Mouse (Mus musculus): Measurements from ENCODE around the gene Cadps2. TPM values are rescaled to one million over a fixed set of nuclear protein-coding genes. Genes with fewer than 3 reads are reported as not detected.

Gene Cadps2
- total RNA-seq, 2 experiments from 2014 or later: 1.5 to 1.9 TPM

DNA sequence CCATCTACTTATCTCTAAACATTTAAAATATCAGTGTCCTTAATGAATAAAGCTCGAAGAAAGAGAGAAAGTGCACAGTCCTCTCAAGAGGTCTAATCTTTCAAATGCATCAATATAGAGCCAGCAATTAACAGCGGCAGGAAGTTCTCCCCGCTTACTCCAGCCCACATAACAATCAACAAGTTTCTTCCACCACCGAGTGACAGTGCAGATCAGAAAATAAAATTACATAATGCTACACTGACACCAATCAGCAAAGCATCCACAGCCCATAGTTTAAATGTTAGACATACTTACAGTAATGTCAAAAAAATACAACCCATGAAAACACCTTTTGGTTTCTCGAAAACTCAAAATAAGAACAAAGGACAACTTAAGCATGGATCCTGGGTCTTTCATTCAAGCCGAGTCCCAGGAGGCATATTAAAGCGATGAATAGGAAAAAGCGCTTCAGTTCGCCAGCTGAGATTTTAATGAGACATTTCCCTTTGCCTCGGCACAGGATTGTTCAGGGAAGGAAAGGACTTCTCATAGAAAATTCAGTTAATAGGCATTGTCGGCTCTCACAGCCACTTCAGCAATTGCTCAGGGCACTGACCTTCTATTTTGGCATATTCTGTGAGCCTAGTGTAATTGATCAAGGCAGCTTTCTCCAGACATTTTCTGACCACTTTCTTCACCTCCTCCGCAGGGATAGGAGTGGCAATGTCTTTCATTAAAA, 456.8 kb downstream of the Cadps2 start:
- intact Hi-C loops (cut with DNase I): no loop called here
- no peak for DNase-seq

DNA sequence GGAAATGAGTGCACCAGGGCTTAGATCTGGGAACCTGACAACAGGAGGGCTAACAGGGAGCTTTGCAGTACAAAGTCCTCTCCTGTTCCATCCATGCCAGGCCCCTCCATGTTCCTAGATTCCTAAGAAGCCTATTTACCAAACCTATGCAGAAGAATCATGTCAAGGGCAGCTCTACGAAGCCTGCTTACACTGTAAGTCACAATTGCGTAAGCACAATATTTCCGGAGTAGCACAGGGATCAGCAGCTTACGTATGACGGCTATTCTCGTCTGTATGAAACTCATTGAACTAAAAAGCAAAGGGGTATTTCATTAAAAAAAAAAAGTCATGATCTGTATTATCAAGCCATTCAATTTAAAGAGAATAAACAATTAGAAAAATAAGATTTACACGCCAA, 462.9 kb downstream of the Cadps2 start:
- no peak for DNase-seq
- intact Hi-C loops (cut with DNase I): no loop called here

DNA sequence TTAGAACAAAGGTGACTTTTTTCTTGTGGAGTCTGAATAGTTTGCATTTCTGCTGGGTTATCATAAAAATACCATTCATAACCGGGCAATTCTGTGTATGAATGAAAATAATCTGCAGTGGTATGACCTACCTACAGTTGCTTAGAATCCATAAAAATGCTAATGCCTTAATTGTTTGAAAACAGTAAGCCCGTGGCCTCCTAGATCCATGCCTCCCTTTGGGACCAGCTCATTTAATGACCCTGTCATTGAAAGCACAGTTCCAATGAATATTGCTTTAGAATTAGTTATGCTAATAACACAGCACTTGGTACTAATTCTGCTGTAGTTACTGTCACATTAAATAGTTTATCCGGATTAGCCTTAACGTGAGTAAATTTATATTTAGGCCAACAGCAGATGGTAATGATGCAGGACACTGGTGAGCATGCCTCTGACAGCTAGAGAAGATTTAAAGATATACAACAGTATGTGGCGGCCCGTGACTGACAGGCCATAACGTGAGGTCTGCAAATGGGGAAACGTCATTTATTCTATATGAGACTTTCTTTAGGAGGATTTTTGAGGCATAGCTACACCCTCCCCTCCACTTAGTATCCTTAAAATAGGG, 477.3 kb downstream of the Cadps2 start:
- no peak for DNase-seq
- intact Hi-C loops (cut with DNase I): no loop called here

DNA sequence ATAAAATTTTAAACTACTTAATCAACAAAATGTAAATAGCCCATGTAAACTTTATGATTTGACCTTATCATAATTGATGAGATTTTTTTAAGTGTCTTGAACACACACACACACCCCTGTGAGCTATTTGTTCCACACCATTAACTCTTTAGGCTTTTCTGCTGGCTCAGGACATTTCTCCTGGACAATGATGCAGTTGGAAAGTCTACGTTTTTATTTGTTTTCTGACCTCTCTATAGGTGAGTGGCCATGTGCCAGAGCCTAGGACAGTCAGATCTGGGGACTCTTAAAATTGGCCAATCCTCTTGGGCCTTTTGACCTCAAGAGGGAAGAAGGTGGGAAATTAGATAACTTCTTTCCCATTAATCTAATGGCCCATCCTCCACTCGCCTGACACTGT, 478.6 kb downstream of the Cadps2 start:
- no peak for DNase-seq

DNA sequence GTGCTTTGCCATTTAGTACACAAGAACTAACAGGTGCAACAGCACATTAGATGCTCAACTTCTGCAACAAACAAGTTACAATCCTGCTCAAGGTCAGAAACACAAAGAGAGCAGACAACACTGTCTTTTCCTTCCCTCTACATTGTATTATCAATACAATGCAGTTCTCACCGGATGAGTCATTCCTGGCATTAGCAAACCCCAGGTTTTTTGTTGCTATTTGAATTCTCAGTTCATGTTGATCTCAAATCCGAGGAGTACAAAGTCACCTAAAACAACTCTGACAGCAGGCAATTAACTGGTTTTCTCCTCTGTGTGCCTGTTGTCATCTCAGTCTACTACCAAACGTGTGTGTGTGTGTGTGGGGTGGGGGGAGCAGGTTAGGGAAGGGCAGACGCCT, 483.1 kb downstream of the Cadps2 start:
- no peak for DNase-seq
- intact Hi-C loops (cut with DNase I): no loop called here

More for the DNA sequence above, 478.6 kb downstream of the Cadps2 start:
- intact Hi-C loops (cut with DNase I): no loop called here

DNA sequence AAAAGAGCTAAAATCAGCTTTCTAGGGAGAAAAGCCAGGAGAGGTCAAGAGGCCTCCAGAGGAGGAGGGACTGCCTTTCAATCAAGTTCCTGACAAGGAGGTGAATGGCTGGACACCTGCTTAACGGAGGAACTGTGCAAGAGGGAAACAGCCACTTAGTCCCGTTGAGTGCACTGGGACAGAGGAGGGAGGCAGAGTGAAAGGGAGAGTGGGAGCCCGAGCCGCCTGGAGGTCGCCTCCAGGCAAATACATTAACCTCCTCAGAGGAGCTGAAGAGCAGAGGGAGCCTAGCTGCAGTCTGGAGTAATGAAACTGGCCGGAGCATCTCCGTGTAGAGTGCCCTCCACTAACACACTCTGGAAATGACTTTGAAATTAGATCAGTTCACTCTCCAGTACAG, 485.7 kb downstream of the Cadps2 start:
- DNase-seq: no peak
- intact Hi-C loops (cut with DNase I): no loop called here

DNA sequence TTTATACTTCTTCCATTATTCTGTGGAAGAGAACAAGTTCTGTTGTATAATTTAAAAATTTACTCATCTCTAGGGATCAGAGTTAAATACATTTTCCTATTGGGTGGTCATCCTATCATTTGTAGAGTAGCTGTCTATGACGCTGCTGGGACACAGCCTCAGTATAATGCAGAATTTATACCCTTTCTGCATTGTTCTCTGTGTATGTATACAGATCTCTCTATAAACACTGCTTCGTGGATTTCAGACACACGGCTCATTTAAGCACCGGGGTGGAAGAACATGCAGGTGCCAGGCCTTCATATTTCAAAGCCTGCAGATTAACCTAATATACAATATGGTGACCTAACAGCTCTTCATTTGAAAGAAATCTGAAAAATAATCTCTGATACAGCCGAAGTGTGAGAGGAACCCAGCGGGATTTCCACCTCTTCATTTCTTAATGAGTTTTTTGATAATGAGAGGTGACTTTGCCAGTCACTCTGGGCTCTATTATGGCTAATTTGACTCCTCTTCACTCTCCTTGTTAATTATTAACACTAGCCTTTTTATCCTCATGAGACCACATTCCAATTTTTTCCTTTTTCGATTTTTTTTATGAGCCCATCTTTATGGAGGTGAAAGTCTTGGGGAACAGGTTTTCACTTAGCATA, 501.7 kb downstream of the Cadps2 start:
- no peak for DNase-seq
- intact Hi-C loops (cut with DNase I): no loop called here

DNA sequence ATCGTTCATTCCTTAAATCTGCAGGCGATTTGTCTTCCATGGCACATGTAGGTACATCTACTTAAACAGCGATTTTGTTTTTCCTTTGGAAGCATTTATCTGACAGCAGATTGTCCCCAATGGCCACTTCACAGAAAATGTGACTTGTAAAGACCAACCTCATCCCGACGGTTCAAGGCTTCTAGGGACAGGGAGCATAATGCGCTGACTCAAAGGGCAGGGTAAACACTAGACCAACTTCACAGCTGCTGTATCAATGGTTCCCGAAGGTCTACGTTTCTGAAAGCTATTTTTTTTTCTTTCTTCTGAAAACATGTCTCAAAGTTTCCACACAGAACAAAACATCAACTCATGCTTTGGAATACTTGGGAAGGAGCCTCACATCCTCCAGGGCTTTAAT, 524.3 kb downstream of the Cadps2 start:
- no peak for DNase-seq
- intact Hi-C loops (cut with DNase I): no loop called here

DNA sequence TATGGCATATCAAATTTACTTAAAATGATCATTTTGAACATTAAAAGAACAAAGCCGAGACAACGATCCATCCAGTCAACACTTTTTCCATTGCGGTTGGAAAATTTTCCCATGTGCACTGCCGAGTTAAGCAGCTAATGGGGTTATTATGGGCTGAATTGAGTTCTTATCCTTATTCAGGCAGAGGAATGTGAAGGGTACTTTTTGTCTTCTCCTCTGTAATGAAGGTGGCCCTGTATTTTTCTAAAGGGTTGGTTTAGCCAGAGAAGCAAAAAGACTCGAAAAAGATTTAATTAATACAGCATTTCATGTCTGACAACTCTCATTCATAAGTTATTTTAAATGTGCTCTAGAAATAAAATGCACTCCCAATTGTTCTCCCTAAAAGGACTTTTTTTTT, 524.9 kb downstream of the Cadps2 start:
- DNase-seq: no peak
- intact Hi-C loops (cut with DNase I): no loop called here

DNA sequence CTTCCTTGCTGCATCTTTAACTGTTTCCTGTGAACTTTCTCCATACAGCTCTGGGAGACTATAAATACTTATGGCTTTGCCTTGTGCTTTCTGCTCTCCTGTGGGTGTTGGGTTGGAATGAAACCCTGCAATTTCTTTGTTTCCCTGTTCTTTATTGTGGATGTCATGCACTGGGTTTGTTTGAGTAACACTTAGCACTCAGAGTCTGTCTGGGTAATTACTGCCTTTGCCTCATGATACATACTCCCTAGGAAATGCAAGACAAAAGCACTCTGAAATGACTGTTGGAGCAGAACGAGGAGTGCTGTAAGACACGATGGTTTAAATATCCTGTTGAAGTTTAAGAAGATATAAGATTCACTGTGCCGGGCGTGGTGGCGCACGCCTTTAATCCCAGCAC, 533.2 kb downstream of the Cadps2 start:
- intact Hi-C loops (cut with DNase I): no loop called here

DNA sequence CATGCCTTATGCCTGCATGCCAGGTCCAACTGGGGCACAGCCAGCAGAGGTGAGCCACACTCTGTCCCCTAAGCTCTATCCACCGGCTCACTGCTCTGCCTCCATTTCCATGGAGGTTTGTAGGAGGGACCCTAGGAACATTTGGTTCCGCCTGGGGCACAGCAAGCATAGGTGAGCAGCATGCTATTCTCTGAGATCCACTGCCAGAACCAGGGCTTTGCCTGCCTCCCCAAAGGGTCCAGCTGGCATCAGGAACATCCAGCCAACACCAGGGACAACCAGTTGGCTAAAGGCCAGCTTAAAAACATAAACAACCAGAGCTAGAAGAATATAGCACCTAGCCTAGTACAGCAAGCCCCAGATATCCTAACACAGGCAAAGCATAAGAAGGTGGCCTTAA, 540.6 kb downstream of the Cadps2 start:
- DNase-seq: no peak
- intact Hi-C loops (cut with DNase I): no loop called here

More for the DNA sequence above, 533.2 kb downstream of the Cadps2 start:
- no peak for DNase-seq

DNA sequence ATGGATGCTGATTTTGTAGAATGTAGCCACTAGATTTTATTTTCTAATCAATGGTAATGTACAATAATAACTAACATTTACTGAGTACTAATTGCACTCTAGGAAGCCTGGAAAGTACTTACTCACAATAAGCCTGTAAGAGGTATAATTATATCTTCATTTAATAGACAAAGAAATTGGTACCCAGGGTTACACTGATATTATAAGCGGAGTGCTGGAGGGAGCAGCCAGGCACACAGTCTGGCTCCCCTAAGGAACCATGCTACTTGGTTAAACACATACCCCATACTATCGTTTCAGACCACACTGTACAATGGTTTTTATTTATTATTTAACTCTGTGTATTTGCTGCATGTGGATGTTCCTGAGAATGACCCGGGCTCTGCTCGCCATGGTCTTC, 544.5 kb downstream of the Cadps2 start:
- DNase-seq: no peak
- intact Hi-C loops (cut with DNase I): no loop called here

DNA sequence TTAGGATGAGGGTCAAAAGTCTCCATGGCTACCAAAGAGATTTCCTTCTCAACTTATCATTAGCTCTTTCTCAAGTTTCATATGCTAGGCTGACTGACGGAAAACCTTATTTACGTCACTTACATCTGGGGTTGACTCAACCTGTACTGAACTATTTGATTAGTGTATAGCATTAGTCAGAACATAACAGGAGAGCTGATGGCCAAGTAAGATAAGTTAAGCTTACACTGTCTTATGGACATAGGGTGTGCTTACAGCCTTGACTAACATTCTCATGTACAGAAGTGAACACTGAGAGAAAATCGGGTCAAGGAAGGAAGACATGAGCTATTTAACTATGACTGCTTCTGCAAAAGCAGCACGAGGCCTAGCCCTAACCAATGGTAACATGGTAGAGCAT, 550.5 kb downstream of the Cadps2 start:
- no peak for DNase-seq
- intact Hi-C loops (cut with DNase I): no loop called here

DNA sequence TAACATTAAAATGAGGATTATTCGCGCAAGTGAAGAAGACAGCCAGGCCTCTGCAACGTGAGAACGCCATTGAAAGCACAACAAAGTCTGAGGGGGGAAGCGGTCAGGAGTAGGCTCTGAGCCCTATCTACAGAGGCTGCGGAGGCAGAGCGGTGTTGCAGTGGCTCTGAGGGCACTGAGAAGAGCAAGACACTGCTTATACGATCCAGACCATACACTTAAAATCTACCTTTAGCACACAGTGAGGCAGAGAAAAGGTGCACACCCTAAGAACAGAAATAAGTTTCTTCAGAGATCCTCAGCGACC, 557.8 kb downstream of the Cadps2 start:
- DNase-seq: no peak
- intact Hi-C loops (cut with DNase I): no loop called here

DNA sequence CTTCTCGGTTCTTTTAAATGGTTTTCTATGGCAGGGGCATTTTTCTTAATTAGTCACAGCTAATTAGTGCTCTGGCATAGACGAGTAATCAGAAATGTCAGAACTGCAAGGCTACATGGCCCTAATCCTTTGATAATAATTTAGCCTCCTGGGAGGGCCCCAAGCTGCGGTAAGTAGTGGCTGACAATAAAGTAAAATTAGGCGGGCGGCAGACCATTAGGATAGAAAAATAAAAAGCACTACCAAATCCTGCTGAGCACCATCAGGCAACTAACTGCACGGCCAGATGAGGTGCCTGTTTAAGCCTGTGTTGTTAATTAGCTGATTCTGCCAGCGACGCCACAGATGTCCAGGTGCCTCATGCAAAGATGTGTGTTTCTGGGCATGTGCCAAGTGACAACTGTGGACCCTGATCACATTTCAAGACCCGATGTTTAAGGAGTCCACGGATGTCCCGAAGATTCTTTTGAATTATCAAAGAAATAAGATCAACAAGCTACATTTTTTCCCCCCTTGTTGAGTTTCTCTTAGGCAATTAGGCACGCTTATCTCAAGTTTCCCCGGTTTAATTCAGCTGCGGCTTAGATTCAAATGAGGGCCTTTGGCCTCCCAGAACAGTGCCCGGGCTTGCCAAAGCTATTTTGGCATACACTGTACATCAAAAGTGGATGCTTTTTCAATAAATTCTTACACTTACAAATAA, 558.3 kb downstream of the Cadps2 start:
- intact Hi-C loops (cut with DNase I): no loop called here
- no peak for DNase-seq

DNA sequence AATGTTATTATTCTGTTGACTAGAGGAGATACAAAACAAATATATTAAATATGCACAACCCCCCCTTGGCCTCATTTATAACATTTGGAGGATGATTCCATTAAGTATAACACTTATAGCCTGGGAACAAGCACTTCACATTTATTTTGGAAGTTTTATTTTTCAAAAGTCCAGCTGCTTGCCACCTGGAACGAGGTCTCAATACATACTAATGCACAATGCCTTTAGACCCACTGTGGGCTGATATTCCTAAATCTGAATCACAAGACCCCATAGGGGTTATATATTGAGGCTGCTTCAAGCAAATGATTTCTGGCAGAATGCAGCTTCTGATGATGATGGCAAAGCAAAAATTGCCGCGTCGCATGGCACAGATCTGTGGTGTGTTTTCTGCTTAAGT, 565.7 kb downstream of the Cadps2 start:
- no peak for DNase-seq
- intact Hi-C loops (cut with DNase I): no loop called here

DNA sequence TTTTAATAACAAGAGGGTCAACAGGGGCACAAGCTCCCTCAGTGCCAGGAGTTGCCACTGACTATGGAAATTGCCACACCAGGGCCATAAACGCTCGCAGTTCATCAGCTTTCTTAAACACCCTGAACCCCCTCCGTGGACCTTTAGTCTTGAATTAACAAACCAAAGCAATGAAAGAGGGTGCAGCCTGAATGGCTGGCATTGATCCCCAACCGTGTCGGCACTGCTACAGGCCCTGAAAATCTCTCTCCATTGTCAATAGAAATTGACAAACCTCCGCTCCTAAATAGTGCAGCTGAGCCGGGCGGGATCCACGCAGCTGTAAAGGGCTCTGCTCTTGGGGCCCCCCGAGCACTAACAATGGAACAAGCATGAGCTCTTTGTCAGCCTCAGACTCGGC, 566.2 kb downstream of the Cadps2 start:
- intact Hi-C loops (cut with DNase I): no loop called here
- no peak for DNase-seq

DNA sequence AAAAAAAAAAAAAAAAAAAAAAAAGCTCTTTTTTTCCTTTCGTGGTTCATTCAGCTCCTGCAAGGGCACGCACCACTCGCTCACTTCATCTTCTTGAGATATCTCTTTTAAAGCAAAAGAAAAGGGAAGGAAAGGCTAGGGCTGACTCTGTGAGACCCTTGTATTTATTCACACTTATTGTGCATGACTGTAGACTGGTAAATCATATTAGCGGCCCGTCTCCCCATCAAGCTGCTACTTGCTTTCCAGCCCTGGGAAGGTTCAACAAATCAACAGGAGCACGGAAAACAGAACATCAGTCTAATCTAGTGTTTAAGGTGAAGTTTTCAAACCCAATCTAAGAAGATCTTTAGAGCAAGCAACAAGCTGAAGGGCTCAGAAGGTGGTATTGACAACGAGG, 566.7 kb downstream of the Cadps2 start:
- intact Hi-C loops (cut with DNase I): no loop called here

DNA sequence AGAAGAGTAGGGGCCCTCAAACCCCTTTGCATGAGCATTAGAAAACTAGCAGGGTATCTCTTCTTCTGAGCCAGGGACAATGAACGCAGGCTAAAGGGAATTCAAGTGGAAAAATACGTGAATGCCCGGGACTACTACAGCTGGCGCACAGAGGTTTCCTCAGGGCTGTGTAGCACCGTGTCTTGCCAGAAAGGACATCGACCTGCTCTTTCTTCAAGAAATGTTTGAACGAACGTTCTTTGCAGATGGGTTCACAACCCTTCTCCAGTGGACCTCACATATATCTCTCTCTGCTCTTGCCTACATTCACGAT, 578.5 kb downstream of the Cadps2 start:
- intact Hi-C loops (cut with DNase I): no loop called here
- DNase-seq: no peak

More for the DNA sequence above, 566.7 kb downstream of the Cadps2 start:
- DNase-seq: no peak

DNA sequence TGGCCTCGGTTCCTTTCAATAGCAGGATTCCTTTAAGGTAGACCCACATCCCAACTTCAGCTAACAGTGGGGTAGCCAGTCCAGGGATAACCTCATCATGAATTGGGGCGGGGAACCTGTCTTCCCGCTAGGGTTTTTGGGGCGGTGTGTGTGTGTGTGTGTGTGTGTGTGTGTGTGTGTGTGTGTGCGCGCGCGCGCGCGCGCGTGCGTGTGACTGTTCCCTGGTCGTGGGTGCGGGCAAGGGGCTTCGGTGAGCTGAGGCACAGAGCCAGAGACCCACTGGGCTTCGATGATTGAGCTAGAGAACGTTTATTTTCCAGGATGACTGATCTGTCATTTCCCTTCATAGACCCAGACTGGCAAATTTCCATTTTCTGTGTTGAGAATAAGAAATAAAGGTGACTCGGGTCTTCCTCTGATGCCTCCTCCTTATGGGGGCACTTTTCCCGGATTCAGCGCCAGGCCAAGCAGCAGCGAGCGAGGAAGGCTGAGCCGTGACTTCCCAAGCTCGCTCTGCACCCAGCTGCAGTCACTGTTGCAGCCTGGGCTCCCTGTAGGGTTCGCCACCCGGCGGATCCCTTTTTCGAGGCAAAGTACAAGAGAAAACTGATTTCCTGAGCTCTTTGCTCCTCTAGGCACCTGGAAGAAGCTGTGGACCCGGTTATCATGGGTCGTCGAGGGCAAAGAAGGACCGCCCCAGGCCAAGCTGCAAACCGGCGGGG, 579.0 kb downstream of the Cadps2 start:
- intact Hi-C loops (cut with DNase I): no loop called here
- DNase-seq: no peak

DNA sequence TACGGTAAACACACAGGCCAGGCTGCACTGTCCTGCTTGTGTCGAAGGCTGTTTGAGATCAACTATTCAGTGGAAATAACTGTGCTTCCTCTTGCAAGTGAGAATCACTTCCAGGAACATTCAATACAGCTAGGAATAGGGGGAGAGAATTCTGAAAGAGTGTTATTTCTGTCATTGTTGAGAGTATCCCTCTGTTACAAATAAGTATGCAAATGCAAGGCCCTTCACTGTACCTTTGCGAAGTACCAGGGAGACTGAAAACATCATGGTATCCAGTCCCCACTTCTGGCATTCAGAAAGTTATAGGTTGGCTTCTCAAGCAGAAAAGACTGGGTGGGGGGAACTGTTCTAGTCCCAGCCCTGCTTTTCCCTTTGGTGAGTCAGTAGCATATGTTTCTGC, 581.2 kb downstream of the Cadps2 start:
- intact Hi-C loops (cut with DNase I): no loop called here
- DNase-seq: no peak
